Mouse (Mus musculus): ENCODE results near the gene Galr3.
A peak's percentile ranks its signal among the peaks of the same experiment; 100 is the strongest.
"Not testable (repeated sequence)": the region's sequence is repeated elsewhere in the genome, so short reads cannot be mapped to it uniquely, and the experiment has no call there.

The Galr3 gene

GRCm38 (mm10) chr15:79026511-79027290 lies 15.0 kb upstream of the Galr3 start:
- DNase-seq (ENCODE audit: low read depth, low spot score): no peak

DNA sequence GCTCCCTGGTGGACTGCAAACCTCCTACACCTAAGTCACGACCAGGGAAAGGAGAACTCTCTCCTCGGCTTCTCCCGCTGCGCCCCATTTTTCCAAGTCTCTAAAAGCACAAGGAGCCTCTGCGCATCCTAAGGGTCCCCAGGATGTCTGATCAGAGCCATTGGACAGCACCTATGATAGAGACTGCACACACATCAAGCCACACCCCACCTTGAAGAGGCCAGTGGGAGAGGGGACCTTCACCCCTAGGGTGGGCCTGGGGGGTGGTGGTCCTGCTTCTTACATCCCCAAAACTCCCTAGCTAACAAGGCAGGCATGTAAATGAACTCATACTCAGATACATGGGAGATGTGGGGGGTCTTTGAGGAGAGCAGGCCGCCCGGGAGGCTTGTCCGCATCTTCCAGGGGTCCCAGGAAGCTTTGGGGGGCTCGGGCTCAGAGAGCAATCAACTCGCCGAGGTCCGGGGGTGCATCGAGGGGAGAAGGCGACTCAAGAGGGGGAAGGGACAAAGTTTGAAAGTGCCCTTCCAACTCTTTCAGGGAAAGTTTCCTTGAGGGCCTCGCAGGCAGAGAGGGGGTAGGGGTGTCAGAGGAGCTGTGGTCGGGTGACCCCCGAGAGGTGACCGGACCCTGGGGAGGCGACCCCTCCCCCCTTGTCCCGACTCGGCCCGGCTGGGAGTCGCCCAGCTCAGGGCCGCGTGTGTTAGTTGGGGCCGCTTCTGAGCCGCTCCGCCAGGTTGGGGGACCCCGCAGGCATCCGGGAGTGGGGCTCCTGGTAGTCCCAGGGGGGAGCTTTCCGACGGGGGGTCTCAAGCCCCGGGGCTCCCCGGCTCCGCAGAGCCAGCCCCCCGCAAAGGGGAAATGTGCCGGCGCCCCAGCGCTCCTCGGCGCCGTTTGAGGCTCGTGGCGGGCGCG lies 14.1 kb upstream of the Galr3 start:
- DNase-seq (ENCODE audit: low read depth, low spot score): no peak

- DNase-seq (ENCODE audit: low read depth, low spot score): peak; percentile 92
Measured at GRCm38 (mm10) chr15:79028237-79028738, 13.4 kb upstream of the Galr3 start, which contains the start of gene H1f0. H1f0 (plus strand) TSS chr15:79028450.

DNA sequence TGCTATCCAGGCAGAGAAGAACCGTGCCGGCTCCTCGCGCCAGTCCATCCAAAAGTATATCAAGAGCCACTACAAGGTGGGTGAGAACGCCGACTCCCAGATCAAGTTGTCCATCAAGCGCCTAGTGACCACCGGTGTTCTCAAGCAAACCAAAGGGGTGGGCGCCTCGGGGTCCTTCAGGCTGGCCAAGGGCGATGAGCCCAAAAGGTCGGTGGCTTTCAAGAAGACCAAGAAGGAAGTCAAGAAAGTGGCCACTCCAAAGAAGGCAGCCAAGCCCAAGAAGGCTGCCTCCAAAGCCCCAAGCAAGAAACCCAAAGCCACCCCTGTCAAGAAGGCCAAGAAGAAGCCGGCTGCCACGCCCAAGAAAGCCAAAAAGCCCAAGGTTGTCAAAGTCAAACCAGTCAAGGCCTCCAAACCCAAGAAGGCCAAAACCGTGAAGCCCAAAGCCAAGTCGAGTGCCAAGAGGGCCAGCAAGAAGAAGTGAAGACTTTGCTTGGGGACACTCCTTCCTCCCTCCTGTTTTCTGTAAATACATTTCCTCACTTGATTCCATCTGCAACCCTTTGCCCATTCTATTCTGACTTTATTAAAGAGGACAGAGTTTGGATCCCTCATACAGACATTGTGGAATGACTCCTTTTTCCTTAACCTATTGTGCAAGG lies 12.7 kb upstream of the Galr3 start:
- no peak for DNase-seq (ENCODE audit: low read depth, low spot score)

DNA sequence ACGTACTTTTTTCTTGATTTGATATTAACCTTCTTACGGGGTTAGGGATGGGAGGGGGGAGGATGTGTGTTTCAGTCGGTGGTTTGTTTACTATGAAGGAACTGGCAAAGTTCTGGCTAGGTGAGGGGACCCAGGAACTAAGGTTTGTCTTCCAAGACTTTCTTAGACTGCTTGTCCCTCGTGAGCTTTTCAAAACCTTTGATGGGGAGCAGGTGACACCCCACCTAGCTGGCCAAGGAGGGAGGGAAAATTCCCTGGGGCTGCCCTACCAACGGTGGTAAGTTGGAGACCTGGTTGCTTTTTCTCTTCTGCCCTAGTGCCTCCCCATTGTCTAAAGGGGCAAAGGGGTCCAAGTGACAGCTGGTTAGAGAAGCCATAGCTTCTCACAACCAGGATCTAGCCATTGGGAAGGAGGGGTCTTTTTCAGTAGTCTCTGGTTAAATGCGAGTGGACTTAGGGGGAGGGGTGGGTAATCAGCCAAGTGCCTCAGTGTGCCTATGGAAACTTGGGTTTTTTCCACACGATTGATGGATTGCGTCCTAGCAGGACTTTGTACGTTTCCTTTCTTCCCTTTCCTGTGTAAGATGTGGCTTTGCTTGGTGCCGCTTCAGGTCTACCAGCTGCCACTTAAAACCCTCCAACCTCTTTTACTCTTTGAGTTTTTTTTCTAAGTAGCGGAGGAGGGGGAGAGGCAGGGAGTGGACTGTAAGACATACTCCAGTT lies 12.0 kb upstream of the Galr3 start:
- no peak for DNase-seq (ENCODE audit: low read depth, low spot score)

- DNase-seq (ENCODE audit: low read depth, low spot score): peak; percentile 96
Measured at GRCm38 (mm10) chr15:79030551-79031435, 10.9 kb upstream of the Galr3 start.

GRCm38 (mm10) chr15:79031908-79032307 lies 9.8 kb upstream of the Galr3 start:
- DNase-seq (ENCODE audit: low read depth, low spot score): not testable (repeated sequence)

DNA sequence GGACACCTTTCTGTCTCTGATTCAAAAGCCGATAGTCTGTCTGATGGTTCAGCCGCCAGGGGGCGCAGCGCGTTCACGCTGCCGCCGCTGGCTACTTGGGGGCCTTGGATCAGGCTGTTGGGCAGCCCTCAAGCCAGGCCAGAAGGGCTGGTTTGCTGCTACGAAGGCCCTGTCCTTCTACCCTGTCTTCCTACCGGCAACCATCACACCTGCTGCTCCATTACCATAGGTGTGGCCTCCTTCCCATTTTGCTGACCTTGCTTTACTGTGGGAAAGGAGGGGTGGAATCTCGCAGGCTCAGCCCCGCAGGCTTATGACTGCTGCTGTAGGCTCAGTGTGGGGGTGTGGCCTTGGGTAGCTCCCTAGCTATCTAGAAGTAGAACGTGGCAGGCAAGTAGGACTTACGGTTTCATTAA lies 3.8 kb upstream of the Galr3 start:
- DNase-seq (ENCODE audit: low read depth, low spot score): peak; percentile 82

GRCm38 (mm10) chr15:79038331-79038730 lies 3.4 kb upstream of the Galr3 start:
- DNase-seq (ENCODE audit: low read depth, low spot score): no peak

GRCm38 (mm10) chr15:79038853-79039252 lies 2.8 kb upstream of the Galr3 start:
- DNase-seq (ENCODE audit: low read depth, low spot score): peak; percentile 75

- no peak for DNase-seq (ENCODE audit: low read depth, low spot score)
Measured at GRCm38 (mm10) chr15:79040501-79041416, 926 bp upstream of the Galr3 start.

- DNase-seq (ENCODE audit: low read depth, low spot score): peak; percentile 37
Measured at GRCm38 (mm10) chr15:79042721-79043491, 1.2 kb downstream of the Galr3 start.

- peak; percentile 70 for DNase-seq (ENCODE audit: low read depth, low spot score)
Measured at GRCm38 (mm10) chr15:79044837-79045236, 3.2 kb downstream of the Galr3 start.

DNA sequence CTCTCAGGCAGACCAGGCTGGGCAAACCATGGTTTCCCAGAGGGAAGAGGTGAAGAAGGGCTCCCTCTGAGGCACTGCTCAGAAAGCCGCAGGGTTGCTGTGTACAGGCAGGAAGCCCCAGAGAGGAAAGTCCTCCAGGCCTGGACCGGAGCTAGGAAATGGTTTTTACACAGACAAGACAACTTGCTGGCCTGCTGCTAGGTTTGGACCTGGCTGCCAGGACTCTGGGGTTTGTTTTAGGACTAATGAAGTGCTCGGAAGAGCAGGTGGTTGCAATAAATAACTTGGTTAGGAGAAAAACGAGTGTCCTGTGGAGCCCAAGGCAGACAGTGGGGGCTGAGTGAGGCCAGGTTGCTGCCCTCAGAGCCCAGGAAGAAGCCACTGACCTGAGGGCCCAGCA lies 6.5 kb downstream of the Galr3 start:
- no peak for DNase-seq (ENCODE audit: low read depth, low spot score)

DNA sequence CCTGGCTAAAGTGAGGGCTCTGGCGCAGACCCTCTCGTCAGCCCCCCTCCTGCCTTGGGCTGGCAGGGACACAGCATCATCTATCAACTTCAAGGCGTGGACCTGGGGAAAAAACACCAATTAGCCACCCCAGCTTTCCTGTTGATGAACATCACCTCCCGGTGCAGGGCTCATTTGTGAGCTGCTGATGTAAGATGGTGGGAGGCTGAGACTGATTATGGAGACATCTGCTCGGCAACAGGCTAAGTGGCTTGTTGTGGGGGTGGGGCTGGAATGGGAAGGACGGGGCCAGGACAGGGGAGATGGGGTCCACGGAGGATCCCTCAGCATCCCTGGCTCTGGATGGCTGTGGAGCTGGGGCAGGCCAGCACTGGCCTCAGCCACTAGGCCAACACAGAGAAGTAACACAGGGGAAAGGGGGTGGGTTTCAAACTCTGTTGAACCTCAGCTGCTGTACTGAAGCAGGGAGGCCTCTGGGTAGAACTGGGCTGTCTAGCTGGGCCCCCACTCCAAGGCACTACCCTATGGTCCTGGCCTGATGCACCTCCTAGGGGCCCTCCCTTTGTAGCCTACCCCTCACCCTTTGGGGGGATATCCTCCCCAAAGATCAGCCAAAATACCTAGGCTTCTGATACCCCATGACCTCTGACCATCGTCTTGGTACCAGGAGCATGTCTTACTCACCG lies 8.6 kb downstream of the Galr3 start:
- no peak for DNase-seq (ENCODE audit: low read depth, low spot score)

- no peak for DNase-seq (ENCODE audit: low read depth, low spot score)
Measured at GRCm38 (mm10) chr15:79050964-79051363, 9.3 kb downstream of the Galr3 start.

- DNase-seq (ENCODE audit: low read depth, low spot score): no peak
Measured at GRCm38 (mm10) chr15:79051461-79052360, 10.0 kb downstream of the Galr3 start.

All from mesoderm, embryonic 11.5 days (tissue).